Mouse (Mus musculus): ENCODE measurements around the gene Klhl40. TPM values are rescaled to one million over a fixed set of nuclear protein-coding genes. Genes with fewer than 3 reads are reported as not detected.

Gene Klhl40
- polyA plus RNA-seq, 2 experiments, result 12.4 to 20.8 TPM

GRCm38 (mm10) chr9:121807546-121807945, 30.1 kb downstream of the Klhl40 start:
- Histone ChIP-seq H3K4me3 (replicated peaks; ENCODE audit: low read length) (no peak overlapping the region), H3K27ac (replicated peaks; ENCODE audit: low read depth, low read length) (no peak overlapping the region), H3K4me2 (replicated peaks; ENCODE audit: low read depth, low read length, severe bottlenecking) (no peak overlapping the region), H3K9ac (ENCODE audit: low read depth, low read length, severe bottlenecking) (no peak overlapping the region), H3K9me3 (ENCODE audit: control insufficient read depth, low read length) (no peaks in the 10 kb centered on the region), H3K27me3 (ENCODE audit: control insufficient read depth, insufficient read depth, low read length) (no peaks in the 10 kb centered on the region), H3K4me1 (ENCODE audit: control insufficient read depth, insufficient read depth, low read length) (0 out of 2 replicates have a peak, but pooled peaks cover 2% of the 10 kb centered on the region), H3K36me3 (ENCODE audit: control insufficient read depth, insufficient read depth, low read length) (no peaks in the 10 kb centered on the region)
- 63% methylated on average over 1 of the region's 1 CpGs for WGBS
- TF ChIP-seq POLR2A (IDR thresholded peaks at IDR 0.05; ENCODE audit: borderline replicate concordance, extremely low read depth, insufficient read depth, insufficient read length), result no peak
- ATAC-seq (ENCODE audit: low FRiP score, low read depth), result no peak
- DNase-seq (ENCODE audit: low spot score), result no peak

GRCm38 (mm10) chr9:121807947-121808346, 30.5 kb downstream of the Klhl40 start:
- 66% methylated on average over 7 of the region's 7 CpGs for WGBS
- Histone ChIP-seq H3K9me3 (ENCODE audit: control insufficient read depth, low read length) (no peaks in the 10 kb centered on the region), H3K4me3 (replicated peaks; ENCODE audit: low read length) (no peak overlapping the region), H3K9ac (ENCODE audit: low read depth, low read length, severe bottlenecking) (no peak overlapping the region), H3K27ac (replicated peaks; ENCODE audit: low read depth, low read length) (no peak overlapping the region), H3K27me3 (ENCODE audit: control insufficient read depth, insufficient read depth, low read length) (no peaks in the 10 kb centered on the region), H3K4me1 (ENCODE audit: control insufficient read depth, insufficient read depth, low read length) (0 out of 2 replicates have a peak, but pooled peaks cover 2% of the 10 kb centered on the region), H3K36me3 (ENCODE audit: control insufficient read depth, insufficient read depth, low read length) (no peaks in the 10 kb centered on the region), H3K4me2 (replicated peaks; ENCODE audit: low read depth, low read length, severe bottlenecking) (no peak overlapping the region)
- ATAC-seq (ENCODE audit: low FRiP score, low read depth) (no peak), DNase-seq (ENCODE audit: low spot score) (no peak)
- TF ChIP-seq POLR2A (IDR thresholded peaks at IDR 0.05; ENCODE audit: borderline replicate concordance, extremely low read depth, insufficient read depth, insufficient read length), result no peak

GRCm38 (mm10) chr9:121808511-121808910, 31.1 kb downstream of the Klhl40 start:
- no peak overlapping the region for H3K9ac ChIP-seq (ENCODE audit: low read depth, low read length, severe bottlenecking)
- DNase-seq (ENCODE audit: low spot score) (no peak), ATAC-seq (ENCODE audit: low FRiP score, low read depth) (no peak)
- no peak overlapping the region for H3K4me2 ChIP-seq (replicated peaks; ENCODE audit: low read depth, low read length, severe bottlenecking)
- no peaks in the 10 kb centered on the region for H3K9me3 ChIP-seq (ENCODE audit: control insufficient read depth, low read length)
- no peak overlapping the region for H3K4me3 ChIP-seq (replicated peaks; ENCODE audit: low read length)
- 0 out of 2 replicates have a peak, but pooled peaks cover 2% of the 10 kb centered on the region for H3K4me1 ChIP-seq (ENCODE audit: control insufficient read depth, insufficient read depth, low read length)
- H3K27ac ChIP-seq (replicated peaks; ENCODE audit: low read depth, low read length), result no peak overlapping the region
- H3K36me3 ChIP-seq (ENCODE audit: control insufficient read depth, insufficient read depth, low read length), result no peaks in the 10 kb centered on the region
- H3K27me3 ChIP-seq (ENCODE audit: control insufficient read depth, insufficient read depth, low read length), result no peaks in the 10 kb centered on the region
- 73% methylated on average over 3 of the region's 3 CpGs for WGBS
- no peak for TF ChIP-seq POLR2A (IDR thresholded peaks at IDR 0.05; ENCODE audit: borderline replicate concordance, extremely low read depth, insufficient read depth, insufficient read length)

- H3K27me3 ChIP-seq (ENCODE audit: control insufficient read depth, insufficient read depth, low read length), result no peaks in the 10 kb centered on the region
- no peak overlapping the region for H3K9ac ChIP-seq (ENCODE audit: low read depth, low read length, severe bottlenecking)
- no peak overlapping the region for H3K27ac ChIP-seq (replicated peaks; ENCODE audit: low read depth, low read length)
- no peak overlapping the region for H3K4me2 ChIP-seq (replicated peaks; ENCODE audit: low read depth, low read length, severe bottlenecking)
- 0 out of 2 replicates have a peak, but pooled peaks cover 2% of the 10 kb centered on the region for H3K4me1 ChIP-seq (ENCODE audit: control insufficient read depth, insufficient read depth, low read length)
- H3K4me3 ChIP-seq (replicated peaks; ENCODE audit: low read length), result no peak overlapping the region
- H3K9me3 ChIP-seq (ENCODE audit: control insufficient read depth, low read length), result no peaks in the 10 kb centered on the region
- WGBS, result 41% methylated on average over 15 of the region's 15 CpGs
- DNase-seq (ENCODE audit: low spot score), result no peak
- TF ChIP-seq POLR2A (IDR thresholded peaks at IDR 0.05; ENCODE audit: borderline replicate concordance, extremely low read depth, insufficient read depth, insufficient read length), result no peak
- no peaks in the 10 kb centered on the region for H3K36me3 ChIP-seq (ENCODE audit: control insufficient read depth, insufficient read depth, low read length)
- ATAC-seq (ENCODE audit: low FRiP score, low read depth), result no peak
Observed at GRCm38 (mm10) chr9:121810081-121810821, 32.8 kb downstream of the Klhl40 start.

GRCm38 (mm10) chr9:121815183-121815582, 37.8 kb downstream of the Klhl40 start:
- no peak for TF ChIP-seq POLR2A (IDR thresholded peaks at IDR 0.05; ENCODE audit: borderline replicate concordance, extremely low read depth, insufficient read depth, insufficient read length)
- no peak for ATAC-seq (ENCODE audit: low FRiP score, low read depth)

More at GRCm38 (mm10) chr9:121815183-121815582, 37.8 kb downstream of the Klhl40 start:
- no peak for DNase-seq (ENCODE audit: low spot score)
- WGBS, result 67% methylated on average over 6 of the region's 6 CpGs
- H3K4me2 ChIP-seq (replicated peaks; ENCODE audit: low read depth, low read length, severe bottlenecking), result no peak overlapping the region
- no peak overlapping the region for H3K4me3 ChIP-seq (replicated peaks; ENCODE audit: low read length)
- H3K36me3 ChIP-seq (ENCODE audit: control insufficient read depth, insufficient read depth, low read length), result no peaks in the 10 kb centered on the region
- no peaks in the 10 kb centered on the region for H3K9me3 ChIP-seq (ENCODE audit: control insufficient read depth, low read length)
- no peak overlapping the region for H3K27ac ChIP-seq (replicated peaks; ENCODE audit: low read depth, low read length)
- no peaks in the 10 kb centered on the region for H3K27me3 ChIP-seq (ENCODE audit: control insufficient read depth, insufficient read depth, low read length)
- no peak overlapping the region for H3K9ac ChIP-seq (ENCODE audit: low read depth, low read length, severe bottlenecking)
- H3K4me1 ChIP-seq (ENCODE audit: control insufficient read depth, insufficient read depth, low read length), result peaks cover 8% of the 10 kb centered on the region
